22 mouse cellular contexts compared by ENCODE assay signal in genomic region chr11:18313510-18314301, GRCm38 (mm10).
DNase-seq lines count a peak whose midpoint lies in the region; ATAC-seq and TF ChIP-seq lines count a peak whose summit lies in the region.
"Had no signal": no experiment of that assay in that cellular context is flagged by ENCODE, and none has a peak within 500 bp of the region (broad histone marks: within the 10 kb centered on the region; RNA-seq: fewer than 3 reads in every experiment).

No protein-coding gene starts in this region.

- no peak overlapping the region for H3K27ac ChIP-seq in hindbrain, embryonic 11.5 days (ENCODE audit: low read depth, low read length)
- H3K27ac ChIP-seq in hindbrain, embryonic 14.5 days = no peak overlapping the region
- no peak overlapping the region for H3K27ac ChIP-seq in midbrain, embryonic 15.5 days
- H3K27ac ChIP-seq in midbrain, embryonic 13.5 days = no peak overlapping the region
- 0 out of 2 replicates have a peak overlapping the region, but pooled peaks have one; percentile 31 for H3K27ac ChIP-seq in forebrain, embryonic 15.5 days (replicated peaks)
- H3K27ac ChIP-seq in kidney, embryonic 16.5 days (ENCODE audit: low read length) = no peak overlapping the region
- H3K27ac ChIP-seq: embryonic facial prominence, embryonic 13.5 days; heart, embryonic 10.5 days; intestine, embryonic 15.5 days had no signal

- TF ChIP-seq POLR2A in brain, embryonic 14.5 days (IDR thresholded peaks at IDR 0.05; ENCODE audit: borderline replicate concordance, extremely low read depth, insufficient read depth, insufficient read length, poor library complexity, severe bottlenecking) = no peak

- H3K4me1 ChIP-seq in hindbrain, embryonic 11.5 days (replicated peaks; ENCODE audit: control insufficient read depth, insufficient read depth, low read length) = no peaks in the 10 kb centered on the region
- peaks cover 5% of the 10 kb centered on the region; the same call in 1 of the 2 replicates for H3K4me1 ChIP-seq in hindbrain, embryonic 14.5 days (replicated peaks; ENCODE audit: control insufficient read depth, insufficient read depth, low read length)
- no peaks in the 10 kb centered on the region for H3K4me1 ChIP-seq in midbrain, embryonic 15.5 days
- H3K4me1 ChIP-seq in midbrain, embryonic 13.5 days (replicated peaks) = no peaks in the 10 kb centered on the region
- peaks cover 11% of the 10 kb centered on the region for H3K4me1 ChIP-seq in forebrain, embryonic 15.5 days
- no peaks in the 10 kb centered on the region for H3K4me1 ChIP-seq in kidney, embryonic 16.5 days (ENCODE audit: insufficient read depth, low read length)
- H3K4me1 ChIP-seq: embryonic facial prominence, embryonic 13.5 days; heart, embryonic 10.5 days; intestine, embryonic 15.5 days had no signal

- no peak for TF ChIP-seq CTCF in brain, embryonic 14.5 days (IDR thresholded peaks at IDR 0.05; ENCODE audit: borderline replicate concordance, extremely low read depth, insufficient read depth, insufficient read length)

- ATAC-seq in hindbrain, embryonic 11.5 days (ENCODE audit: low FRiP score) = peak; percentile 57; the same call in 1 of the 2 replicates
- ATAC-seq in hindbrain, embryonic 14.5 days (ENCODE audit: low FRiP score) = no peak
- ATAC-seq in midbrain, embryonic 15.5 days (replicated peaks) = peak; percentile 50
- no peak for ATAC-seq in midbrain, embryonic 13.5 days
- ATAC-seq in forebrain, embryonic 15.5 days (replicated peaks) = peak; percentile 82
- no peak for ATAC-seq in kidney, embryonic 16.5 days (ENCODE audit: low FRiP score, low TSS enrichment)
- ATAC-seq: activated CD4-positive, CD25-positive, alpha-beta regulatory T cell, adult 4 months; intestine, embryonic 15.5 days; Patski had no signal

- no peak overlapping the region for H3K9ac ChIP-seq in hindbrain, embryonic 11.5 days (ENCODE audit: low read depth, low read length)
- no peak overlapping the region for H3K9ac ChIP-seq in hindbrain, embryonic 14.5 days
- no peak overlapping the region for H3K9ac ChIP-seq in midbrain, embryonic 15.5 days
- no peak overlapping the region for H3K9ac ChIP-seq in midbrain, embryonic 13.5 days (replicated peaks)
- H3K9ac ChIP-seq in forebrain, embryonic 15.5 days (replicated peaks) = no peak overlapping the region
- no peak overlapping the region for H3K9ac ChIP-seq in kidney, embryonic 16.5 days (replicated peaks; ENCODE audit: low read length)
- H3K9ac ChIP-seq: embryonic facial prominence, embryonic 13.5 days; intestine, embryonic 15.5 days had no signal

- H3K36me3 ChIP-seq in hindbrain, embryonic 11.5 days (ENCODE audit: control insufficient read depth, insufficient read depth, low read length) = no peaks in the 10 kb centered on the region
- no peaks in the 10 kb centered on the region for H3K36me3 ChIP-seq in hindbrain, embryonic 14.5 days (replicated peaks; ENCODE audit: control insufficient read depth, insufficient read depth)
- no peaks in the 10 kb centered on the region for H3K36me3 ChIP-seq in midbrain, embryonic 15.5 days (replicated peaks)
- H3K36me3 ChIP-seq in midbrain, embryonic 13.5 days = no peaks in the 10 kb centered on the region
- H3K36me3 ChIP-seq in forebrain, embryonic 15.5 days = no peaks in the 10 kb centered on the region
- H3K36me3 ChIP-seq in kidney, embryonic 16.5 days (ENCODE audit: insufficient read depth, low read length) = no peaks in the 10 kb centered on the region
- H3K36me3 ChIP-seq: embryonic facial prominence, embryonic 13.5 days; heart, embryonic 10.5 days; intestine, embryonic 15.5 days had no signal

- H3K4me2 ChIP-seq in hindbrain, embryonic 11.5 days (replicated peaks; ENCODE audit: low read depth, low read length) = no peak overlapping the region
- H3K4me2 ChIP-seq in hindbrain, embryonic 14.5 days (replicated peaks) = no peak overlapping the region
- H3K4me2 ChIP-seq in midbrain, embryonic 15.5 days = no peak overlapping the region
- no peak overlapping the region for H3K4me2 ChIP-seq in midbrain, embryonic 13.5 days (replicated peaks)
- H3K4me2 ChIP-seq in forebrain, embryonic 15.5 days (replicated peaks) = no peak overlapping the region
- no peak overlapping the region for H3K4me2 ChIP-seq in kidney, embryonic 16.5 days (replicated peaks; ENCODE audit: low read depth, low read length)
- H3K4me2 ChIP-seq: embryonic facial prominence, embryonic 13.5 days; intestine, embryonic 15.5 days had no signal

- no peak overlapping the region for H3K4me3 ChIP-seq in hindbrain, embryonic 11.5 days (ENCODE audit: low read depth, low read length)
- H3K4me3 ChIP-seq in hindbrain, embryonic 14.5 days (replicated peaks; ENCODE audit: low read length) = no peak overlapping the region
- no peak overlapping the region for H3K4me3 ChIP-seq in midbrain, embryonic 15.5 days
- no peak overlapping the region for H3K4me3 ChIP-seq in midbrain, embryonic 13.5 days (replicated peaks)
- no peak overlapping the region for H3K4me3 ChIP-seq in forebrain, embryonic 15.5 days
- H3K4me3 ChIP-seq in kidney, embryonic 16.5 days (ENCODE audit: low read length) = no peak overlapping the region
- H3K4me3 ChIP-seq: embryonic facial prominence, embryonic 13.5 days; heart, embryonic 10.5 days; intestine, embryonic 15.5 days had no signal

- H3K9me3 ChIP-seq in hindbrain, embryonic 11.5 days (ENCODE audit: control insufficient read depth, low read length) = no peaks in the 10 kb centered on the region
- H3K9me3 ChIP-seq in hindbrain, embryonic 14.5 days (ENCODE audit: control insufficient read depth, low read length) = no peaks in the 10 kb centered on the region
- H3K9me3 ChIP-seq in midbrain, embryonic 15.5 days = no peaks in the 10 kb centered on the region
- H3K9me3 ChIP-seq in midbrain, embryonic 13.5 days = no peaks in the 10 kb centered on the region
- H3K9me3 ChIP-seq in forebrain, embryonic 15.5 days = no peaks in the 10 kb centered on the region
- no peaks in the 10 kb centered on the region for H3K9me3 ChIP-seq in kidney, embryonic 16.5 days (ENCODE audit: low read length)
- H3K9me3 ChIP-seq: embryonic facial prominence, embryonic 13.5 days; heart, embryonic 10.5 days; intestine, embryonic 15.5 days had no signal

- DNase-seq in hindbrain, embryonic 11.5 days (ENCODE audit: low spot score) = no peak
- DNase-seq in hindbrain, embryonic 14.5 days (ENCODE audit: low spot score) = no peak
- DNase-seq in brain, embryonic 14.5 days (ENCODE audit: low read depth) = peak; percentile 80
- DNase-seq in ovary, postnatal 14 days (ENCODE audit: low spot score) = no peak
- DNase-seq: adrenal gland, postnatal 14 days; cerebellum, adult 18-20 months; cerebellum, adult 9-11 months; cerebellum, postnatal 36 days; gastrocnemius, postnatal 10 days; heart, adult 18-20 months; heart, postnatal 10 days; heart, postnatal 4 days had no signal

- H3K27me3 ChIP-seq in hindbrain, embryonic 11.5 days (ENCODE audit: control insufficient read depth, insufficient read depth, low read length) = no peaks in the 10 kb centered on the region
- H3K27me3 ChIP-seq in hindbrain, embryonic 14.5 days (ENCODE audit: control insufficient read depth, insufficient read depth, low read length) = no peaks in the 10 kb centered on the region
- H3K27me3 ChIP-seq in midbrain, embryonic 15.5 days (replicated peaks) = no peaks in the 10 kb centered on the region
- H3K27me3 ChIP-seq in midbrain, embryonic 13.5 days = no peaks in the 10 kb centered on the region
- H3K27me3 ChIP-seq in forebrain, embryonic 15.5 days = no peaks in the 10 kb centered on the region
- H3K27me3 ChIP-seq in kidney, embryonic 16.5 days (ENCODE audit: insufficient read depth, low read length) = no peaks in the 10 kb centered on the region
- H3K27me3 ChIP-seq: CH12.LX; embryonic facial prominence, embryonic 13.5 days; intestine, embryonic 15.5 days; Patski had no signal

- WGBS in hindbrain, embryonic 11.5 days = 68% methylated on average over 8 of the region's 8 CpGs
- WGBS in hindbrain, embryonic 14.5 days = 49% methylated on average over 8 of the region's 8 CpGs
- 54% methylated on average over 8 of the region's 8 CpGs for WGBS in midbrain, embryonic 15.5 days
- 58% methylated on average over 8 of the region's 8 CpGs for WGBS in midbrain, embryonic 13.5 days
- 49% methylated on average over 8 of the region's 8 CpGs for WGBS in forebrain, embryonic 15.5 days
- 46% methylated on average over 8 of the region's 8 CpGs for WGBS in kidney, embryonic 16.5 days

Comparison
In these comparisons a context has a peak if more than half of its experiments do, and no peak if none do; other contexts are left out.
1. ATAC-seq: peak in hindbrain, embryonic 11.5 days (single experiment), midbrain, embryonic 15.5 days (single experiment) and forebrain, embryonic 15.5 days (single experiment); none in hindbrain, embryonic 14.5 days (single experiment), midbrain, embryonic 13.5 days (single experiment) and kidney, embryonic 16.5 days (single experiment).